Mouse (Mus musculus) G1E (cell line): ENCODE results near the gene Pdzd2.

Experiments used
- CTCF ChIP-seq: IDR thresholded peaks from 2 replicates; pipeline ENCODE4 v1.5.1; 2012; ENCODE audit warnings: low read depth, low read length, inconsistent platforms, mixed read lengths
- GATA1 ChIP-seq: IDR thresholded peaks from 2 replicates; pipeline ENCODE4 v1.6.1; 2012; ENCODE audit warnings: borderline replicate concordance, low read length, inconsistent platforms, mixed read lengths
- GATA2 ChIP-seq: IDR thresholded peaks from 2 replicates; pipeline ENCODE4 v1.6.1; 2012; ENCODE audit warnings: low read depth, low read length, inconsistent platforms, borderline replicate concordance
- POLR2AphosphoS5 ChIP-seq: IDR thresholded peaks from 2 replicates; pipeline ENCODE4 v1.6.1; 2012; ENCODE audit warnings: low read depth, low read length, inconsistent platforms; ENCODE audit not compliant: insufficient replicate concordance
- TAL1 ChIP-seq: conservative IDR thresholded peaks from 2 replicates; pipeline ENCODE4 v1.6.1; 2012; ENCODE audit warnings: low read depth, low read length, inconsistent platforms, mixed read lengths

GRCm38 (mm10) chr15:12655959-12656662 lies 83.6 kb downstream of the Pdzd2 start:
- no peak for TF ChIP-seq CTCF
- no peak for TF ChIP-seq GATA1
- no peak for TF ChIP-seq TAL1
- no peak for TF ChIP-seq GATA2
- TF ChIP-seq POLR2AphosphoS5, result no peak
